Mouse (Mus musculus): ENCODE measurements around the gene Zbtb38. TPM values are rescaled to one million over a fixed set of nuclear protein-coding genes. Genes with fewer than 3 reads are reported as not detected.

Zbtb38 gene
- polyA plus RNA-seq, 1 experiment, result 15.0 TPM

DNA sequence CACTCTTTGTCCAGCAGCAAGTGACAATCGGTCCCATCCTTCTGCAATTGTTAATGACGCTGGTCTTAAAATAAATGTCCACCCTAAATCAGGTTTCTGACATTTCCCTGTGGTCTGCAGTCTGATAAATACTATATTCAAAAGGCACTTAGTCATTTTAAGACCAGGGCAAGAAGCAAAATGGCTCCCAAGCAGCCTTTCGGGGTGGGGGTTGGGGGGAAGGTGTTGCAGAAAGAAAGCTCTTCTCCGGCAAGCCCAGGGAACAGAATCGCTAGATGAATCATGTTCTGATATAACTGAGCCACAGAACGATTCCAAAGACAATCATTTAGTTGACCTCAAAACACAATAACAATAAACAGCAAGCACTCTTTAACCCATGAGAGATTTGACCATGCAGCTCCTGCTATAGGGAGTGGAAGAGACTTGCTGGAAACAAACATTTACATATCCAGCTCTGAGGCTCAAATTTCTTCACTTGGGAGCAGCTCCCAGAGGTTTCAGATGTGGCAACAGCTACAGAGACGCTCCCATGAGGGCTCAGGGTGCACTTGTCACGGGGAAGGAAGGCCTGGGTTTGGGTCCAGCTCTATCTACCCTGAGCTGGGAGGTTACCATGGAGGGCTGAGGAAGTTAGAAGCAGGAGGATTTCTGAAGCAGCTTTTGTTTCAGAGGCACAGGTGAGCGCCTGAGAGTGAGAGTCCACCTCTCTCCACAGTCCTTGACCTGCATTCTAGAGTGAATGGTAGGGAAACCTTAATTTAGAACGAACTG lies 22.9 kb downstream of the Zbtb38 start:
- DNase-seq (ENCODE audit: low read depth), result peak; percentile 58
- TF ChIP-seq CTCF (IDR thresholded peaks at IDR 0.05; ENCODE audit: borderline replicate concordance, extremely low read depth, insufficient read depth, insufficient read length) (no peak), POLR2A (IDR thresholded peaks at IDR 0.05; ENCODE audit: borderline replicate concordance, extremely low read depth, insufficient read depth, insufficient read length, poor library complexity, severe bottlenecking) (no peak)

- DNase-seq (ENCODE audit: low read depth), result peak; percentile 64
Observed at GRCm38 (mm10) chr9:96728338-96729162, 24.1 kb downstream of the Zbtb38 start.

DNA sequence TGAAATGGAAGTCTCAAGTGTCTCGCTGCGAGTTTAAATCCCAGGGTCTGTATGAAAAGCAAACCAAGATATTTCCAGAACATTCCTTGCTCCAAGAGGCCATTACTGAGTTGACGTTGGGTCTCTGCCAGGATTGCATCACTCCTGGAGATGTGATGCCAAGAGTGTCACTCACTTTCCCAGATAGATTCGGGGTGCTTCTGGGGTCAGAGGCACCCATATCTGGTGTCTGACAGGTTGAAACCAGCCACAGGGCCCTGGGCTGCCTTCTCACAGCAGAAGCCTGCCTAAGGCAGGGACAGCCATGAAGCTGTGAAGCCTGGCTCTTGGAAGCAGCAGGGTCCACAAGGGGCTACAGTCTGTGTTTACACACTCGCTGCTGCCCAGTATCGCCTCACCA lies 24.9 kb downstream of the Zbtb38 start:
- DNase-seq (ENCODE audit: low read depth), result peak; percentile 67
- TF ChIP-seq CTCF (IDR thresholded peaks at IDR 0.05; ENCODE audit: borderline replicate concordance, extremely low read depth, insufficient read depth, insufficient read length) (no peak), POLR2A (IDR thresholded peaks at IDR 0.05; ENCODE audit: borderline replicate concordance, extremely low read depth, insufficient read depth, insufficient read length, poor library complexity, severe bottlenecking) (no peak)

More at GRCm38 (mm10) chr9:96728338-96729162, 24.1 kb downstream of the Zbtb38 start:
- TF ChIP-seq CTCF (IDR thresholded peaks at IDR 0.05; ENCODE audit: borderline replicate concordance, extremely low read depth, insufficient read depth, insufficient read length) (no peak), POLR2A (IDR thresholded peaks at IDR 0.05; ENCODE audit: borderline replicate concordance, extremely low read depth, insufficient read depth, insufficient read length, poor library complexity, severe bottlenecking) (no peak)

GRCm38 (mm10) chr9:96726336-96727131 lies 26.1 kb downstream of the Zbtb38 start:
- DNase-seq (ENCODE audit: low read depth), result peak; percentile 88
- no peak for TF ChIP-seq CTCF (IDR thresholded peaks at IDR 0.05; ENCODE audit: borderline replicate concordance, extremely low read depth, insufficient read depth, insufficient read length)
- no peak for TF ChIP-seq POLR2A (IDR thresholded peaks at IDR 0.05; ENCODE audit: borderline replicate concordance, extremely low read depth, insufficient read depth, insufficient read length, poor library complexity, severe bottlenecking)

GRCm38 (mm10) chr9:96725582-96726320 lies 26.9 kb downstream of the Zbtb38 start:
- peak; percentile 95 for DNase-seq (ENCODE audit: low read depth)
- no peak for TF ChIP-seq CTCF (IDR thresholded peaks at IDR 0.05; ENCODE audit: borderline replicate concordance, extremely low read depth, insufficient read depth, insufficient read length)
- TF ChIP-seq POLR2A (IDR thresholded peaks at IDR 0.05; ENCODE audit: borderline replicate concordance, extremely low read depth, insufficient read depth, insufficient read length, poor library complexity, severe bottlenecking), result no peak

GRCm38 (mm10) chr9:96723650-96724049 lies 29.0 kb downstream of the Zbtb38 start:
- DNase-seq (ENCODE audit: low read depth), result no peak
- TF ChIP-seq POLR2A (IDR thresholded peaks at IDR 0.05; ENCODE audit: borderline replicate concordance, extremely low read depth, insufficient read depth, insufficient read length, poor library complexity, severe bottlenecking), result no peak
- no peak for TF ChIP-seq CTCF (IDR thresholded peaks at IDR 0.05; ENCODE audit: borderline replicate concordance, extremely low read depth, insufficient read depth, insufficient read length)

- no peak for DNase-seq (ENCODE audit: low read depth)
- no peak for TF ChIP-seq POLR2A (IDR thresholded peaks at IDR 0.05; ENCODE audit: borderline replicate concordance, extremely low read depth, insufficient read depth, insufficient read length, poor library complexity, severe bottlenecking)
- TF ChIP-seq CTCF (IDR thresholded peaks at IDR 0.05; ENCODE audit: borderline replicate concordance, extremely low read depth, insufficient read depth, insufficient read length), result no peak
Observed at GRCm38 (mm10) chr9:96721163-96721799, 31.4 kb downstream of the Zbtb38 start.

DNA sequence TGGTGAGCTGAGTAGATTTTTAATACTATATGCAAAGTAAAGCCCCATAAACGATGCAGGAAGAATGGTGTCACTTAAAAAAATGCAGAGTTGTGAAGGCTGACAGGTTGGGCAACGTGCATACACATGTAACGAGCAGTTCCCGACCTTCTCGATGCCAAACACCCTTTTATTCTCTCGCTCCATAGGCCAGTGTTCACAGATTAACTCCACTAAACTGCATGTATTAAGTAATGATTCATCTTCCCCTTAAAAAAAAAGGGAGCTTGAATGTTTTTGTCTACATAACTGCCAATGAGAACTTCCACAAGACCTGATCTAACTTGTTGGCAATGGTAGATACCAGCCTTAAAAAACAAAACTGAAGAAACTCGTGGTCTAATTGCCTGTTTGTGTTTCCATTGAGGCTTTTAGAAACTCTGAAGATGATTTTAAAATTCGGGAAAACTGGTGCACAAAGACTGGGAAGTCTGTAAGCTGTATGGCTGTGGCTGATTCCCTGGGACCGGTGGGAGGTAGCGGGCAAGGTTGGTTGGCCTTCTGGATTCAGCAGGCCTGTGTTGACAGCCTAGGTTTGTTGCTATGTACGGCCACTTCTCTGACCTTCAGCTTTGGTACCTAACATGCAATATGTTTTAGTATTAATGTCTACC lies 32.0 kb downstream of the Zbtb38 start:
- no peak for DNase-seq (ENCODE audit: low read depth)
- TF ChIP-seq POLR2A (IDR thresholded peaks at IDR 0.05; ENCODE audit: borderline replicate concordance, extremely low read depth, insufficient read depth, insufficient read length, poor library complexity, severe bottlenecking) (no peak), CTCF (IDR thresholded peaks at IDR 0.05; ENCODE audit: borderline replicate concordance, extremely low read depth, insufficient read depth, insufficient read length) (no peak)

DNA sequence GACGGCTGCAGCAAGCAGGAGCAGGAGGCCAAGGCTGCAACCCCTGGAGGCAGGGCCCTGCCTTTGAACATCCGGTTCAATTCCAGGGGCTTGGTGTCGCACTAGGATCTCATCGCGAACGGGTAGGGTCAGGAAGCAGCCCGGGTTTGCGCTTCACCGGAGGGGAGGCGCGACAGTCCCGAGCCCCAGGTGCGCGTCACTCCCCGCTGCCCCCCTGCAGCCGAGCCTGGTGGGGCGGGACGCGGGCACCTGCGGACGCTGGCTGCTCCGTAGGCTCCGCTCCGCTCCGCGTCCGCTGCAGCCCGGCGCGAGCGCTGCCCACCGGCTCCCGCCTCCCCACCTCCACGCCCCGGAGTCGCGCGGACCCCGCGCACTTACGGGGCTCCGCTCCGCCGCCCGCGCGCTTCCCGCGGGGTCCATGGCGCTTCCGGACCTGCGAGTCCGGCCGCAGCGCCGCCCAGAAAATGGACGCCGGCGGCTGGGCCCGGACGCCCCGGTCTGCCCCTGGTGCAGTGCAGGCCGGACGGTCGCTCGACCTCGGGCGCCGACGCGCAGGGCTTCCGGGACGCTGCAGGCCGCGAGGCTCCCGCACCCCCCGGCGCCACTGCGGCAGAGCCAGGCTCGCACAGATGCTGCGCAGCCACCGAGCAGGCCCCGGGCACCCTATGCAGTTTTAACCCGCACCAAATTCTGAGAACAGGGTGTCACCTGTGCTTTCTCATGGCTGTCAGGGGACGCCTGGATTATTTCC lies 33.0 kb downstream of the Zbtb38 start:
- TF ChIP-seq CTCF (IDR thresholded peaks at IDR 0.05; ENCODE audit: borderline replicate concordance, extremely low read depth, insufficient read depth, insufficient read length) (no peak), POLR2A (IDR thresholded peaks at IDR 0.05; ENCODE audit: borderline replicate concordance, extremely low read depth, insufficient read depth, insufficient read length, poor library complexity, severe bottlenecking) (peak; percentile 41; the same call in 1 of the 2 replicates)
- peak; percentile 73 for DNase-seq (ENCODE audit: low read depth)

Measured in brain, embryonic 14.5 days (tissue).